Mouse (Mus musculus): ENCODE data around the gene Ankrd34a. TPM values are rescaled to one million over a fixed set of nuclear protein-coding genes. Genes with fewer than 3 reads are reported as not detected.
"Not testable (repeated sequence)": the region's sequence is repeated elsewhere in the genome, so short reads cannot be mapped to it uniquely, and the experiment has no call there.

Ankrd34a gene
- total RNA-seq, 2 experiments from 2014 or later, result 0.76 to 0.77 TPM

- no peak for DNase-seq (ENCODE audit: low spot score in 2 of 2)
These were observed 5.7 kb downstream of the Ankrd34a start for GRCm38 (mm10) chr3:96601941-96602703.

- no peak for DNase-seq (ENCODE audit: low spot score in 2 of 2)
These were observed 6.3 kb downstream of the Ankrd34a start for GRCm38 (mm10) chr3:96602704-96603084.

- DNase-seq (ENCODE audit: low spot score in 2 of 2), result no peak
These were observed 6.9 kb downstream of the Ankrd34a start for GRCm38 (mm10) chr3:96603311-96603710.

DNA sequence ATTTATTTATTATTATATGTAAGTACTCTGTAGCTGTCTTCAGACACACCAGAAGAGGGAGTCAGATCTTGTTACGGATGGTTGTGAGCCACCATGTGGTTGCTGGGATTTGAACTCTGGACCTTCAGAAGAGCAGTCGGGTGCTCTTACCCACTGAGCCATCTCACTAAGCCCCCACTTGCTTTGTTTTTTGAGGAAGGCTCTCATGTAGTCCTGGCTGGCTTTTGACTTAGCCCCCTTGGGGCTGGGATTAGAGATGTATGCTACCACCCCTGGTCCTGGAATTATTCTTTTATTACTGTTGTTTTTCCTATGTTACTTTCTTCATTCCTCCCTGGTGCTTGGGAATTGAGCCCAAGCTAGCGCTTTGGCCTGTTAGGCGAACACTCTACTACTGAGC is 9.6 kb downstream of the Ankrd34a start:
- DNase-seq (ENCODE audit: low spot score in 2 of 2), result not testable (repeated sequence)

DNA sequence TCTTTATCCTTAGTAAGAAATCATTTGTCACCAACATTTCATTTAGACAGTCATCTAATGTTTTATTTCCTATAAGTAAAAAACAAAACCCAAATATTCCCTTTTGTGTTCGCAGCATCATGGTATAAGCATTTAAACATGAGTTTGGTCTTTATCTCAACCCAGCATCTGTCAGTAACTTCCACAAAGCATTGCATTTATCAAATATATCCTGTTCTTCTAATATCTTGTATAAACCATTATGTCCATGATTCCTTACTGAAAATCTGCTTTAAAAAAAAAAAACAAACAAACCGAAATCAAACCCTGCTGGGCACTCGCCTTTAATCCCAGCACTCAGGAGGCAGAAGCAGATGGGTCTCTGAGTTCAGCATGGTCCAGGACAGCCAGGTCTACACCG is 10.2 kb downstream of the Ankrd34a start:
- no peak for DNase-seq (ENCODE audit: low spot score in 2 of 2)

- no peak for DNase-seq (ENCODE audit: low spot score in 2 of 2)
These were observed 21.5 kb downstream of the Ankrd34a start for GRCm38 (mm10) chr3:96617941-96618340.

GRCm38 (mm10) chr3:96623201-96623600 is 26.8 kb downstream of the Ankrd34a start:
- no peak for DNase-seq (ENCODE audit: low spot score in 2 of 2)

GRCm38 (mm10) chr3:96629729-96630600 is 33.5 kb downstream of the Ankrd34a start, which contains the start of gene Rbm8a:
Gene Rbm8a (plus strand): TSS chr3:96629933.
- peak; percentile 90 to 93 for DNase-seq (ENCODE audit: low spot score in 2 of 2)

GRCm38 (mm10) chr3:96632058-96632457 is 35.6 kb downstream of the Ankrd34a start:
- DNase-seq (ENCODE audit: low spot score in 2 of 2), result no peak

GRCm38 (mm10) chr3:96634015-96634414 is 37.6 kb downstream of the Ankrd34a start:
- no peak for DNase-seq (ENCODE audit: low spot score in 2 of 2)

GRCm38 (mm10) chr3:96634928-96635879 is 38.8 kb downstream of the Ankrd34a start, which contains the start of the genes Pex11b and Gm42957:
Gene Pex11b (plus strand): TSS chr3:96635376.
Gene Gm42957 (plus strand): TSS chr3:96635474.
- peak; percentile 90 to 92 for DNase-seq (ENCODE audit: low spot score in 2 of 2)

GRCm38 (mm10) chr3:96635906-96636305 is 39.5 kb downstream of the Ankrd34a start:
- no peak for DNase-seq (ENCODE audit: low spot score in 2 of 2)

GRCm38 (mm10) chr3:96636448-96636847 is 40.0 kb downstream of the Ankrd34a start:
- no peak for DNase-seq (ENCODE audit: low spot score in 2 of 2)

GRCm38 (mm10) chr3:96639219-96639618 is 42.8 kb downstream of the Ankrd34a start:
- peak; percentile 65 to 75 for DNase-seq (ENCODE audit: low spot score in 2 of 2)

- no peak for DNase-seq (ENCODE audit: low spot score in 2 of 2)
These were observed 48.7 kb downstream of the Ankrd34a start, which contains the start of gene Itga10 for GRCm38 (mm10) chr3:96645018-96645649. Gene Itga10 (plus strand): TSS chr3:96645584.

- DNase-seq (ENCODE audit: low spot score in 2 of 2), result no peak
These were observed 50.9 kb downstream of the Ankrd34a start for GRCm38 (mm10) chr3:96647365-96647764.

All from adrenal gland, adult 18-20 months (tissue).